Mouse (Mus musculus): ENCODE data around the gene Krt34.

DNA sequence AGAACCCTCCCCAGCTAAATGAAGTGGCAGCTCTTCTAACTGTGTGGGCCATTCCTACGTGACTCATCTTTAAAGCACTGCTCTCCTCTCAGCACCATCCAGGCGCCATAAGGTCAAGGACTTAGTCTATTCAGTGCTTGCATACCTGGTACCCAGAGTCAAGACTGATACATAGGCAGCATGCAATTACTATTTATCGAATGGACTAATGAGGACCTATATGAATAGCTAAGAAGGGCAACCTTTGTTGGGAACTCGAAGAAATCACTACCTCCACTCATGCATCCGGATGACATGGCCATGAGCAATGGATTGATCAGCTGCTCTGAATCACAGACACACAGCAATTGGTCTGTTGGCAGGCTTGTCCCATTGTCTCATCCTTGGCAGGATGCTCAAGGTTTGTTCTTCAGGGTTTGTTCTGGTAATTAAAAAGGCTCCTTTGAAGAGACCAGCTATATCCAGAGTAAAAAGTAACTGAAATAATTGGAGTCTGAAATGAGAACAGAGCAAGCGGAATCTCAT, 51.4 kb downstream of the Krt34 start:
- TF ChIP-seq POLR2A (IDR thresholded peaks at IDR 0.05; ENCODE audit: insufficient read depth, low read depth, low read length), result no peak
- TF ChIP-seq CTCF (IDR thresholded peaks at IDR 0.05; ENCODE audit: insufficient read depth, low read depth, low read length), result no peak
